Mouse (Mus musculus) heart, embryonic 15.5 days (tissue): ENCODE results near the gene Cdiptos. TPM values are rescaled to one million over a fixed set of nuclear protein-coding genes. Genes with fewer than 3 reads are reported as not detected.

Experiments
- ATAC-seq: fragments of 200-750 bp; cut with Nextera tagmentation; replicated peaks from 2 replicates; pipeline ENCODE4 v1.8.0; 2017; ENCODE audit warnings: low read depth, moderate TSS enrichment; ENCODE audit not compliant: insufficient number of reproducible peaks, insufficient read depth, low FRiP score
- H3K27ac ChIP-seq: fragments of 300-500 bp; sonication (generic); 2 replicates; pipeline ENCODE4 v1.5.1; 2015; ENCODE audit warnings: mild to moderate bottlenecking, inconsistent platforms
- H3K27me3 ChIP-seq: fragments of 300-500 bp; sonication (generic); 2 replicates; pipeline ENCODE4 v1.6.1; 2015; ENCODE audit warnings: inconsistent platforms
- H3K36me3 ChIP-seq: fragments of 300-500 bp; sonication (generic); 2 replicates; pipeline ENCODE4 v1.6.1; 2015; ENCODE audit warnings: mild to moderate bottlenecking, inconsistent platforms
- H3K4me1 ChIP-seq: fragments of 300-500 bp; sonication (generic); replicated peaks from 2 replicates; pipeline ENCODE4 v1.6.1; 2015; ENCODE audit warnings: inconsistent platforms
- H3K4me2 ChIP-seq: fragments of 300-500 bp; sonication (generic); 2 replicates; pipeline ENCODE4 v1.6.1; 2015; ENCODE audit warnings: inconsistent platforms, mild to moderate bottlenecking, moderate library complexity
- H3K4me3 ChIP-seq: fragments of 300-500 bp; sonication (generic); 2 replicates; pipeline ENCODE4 v1.5.1; 2015; ENCODE audit warnings: mild to moderate bottlenecking, inconsistent platforms
- H3K9ac ChIP-seq: fragments of 300-500 bp; sonication (generic); 2 replicates; pipeline ENCODE4 v1.6.1; 2015; ENCODE audit warnings: mild to moderate bottlenecking, inconsistent platforms
- H3K9me3 ChIP-seq: fragments of 300-500 bp; sonication (generic); replicated peaks from 2 replicates; pipeline ENCODE4 v1.6.1; 2016; ENCODE audit warnings: inconsistent platforms
- WGBS: fragments of 180-500 bp; shearing (Covaris S2); methylation state at CpG from one replicate; pipeline ENCODE4 v1.1.7; 2015; ENCODE audit warnings: mixed read lengths; 5-methylcytosine and 5-hydroxymethylcytosine counted together
- polyA plus RNA-seq: library from polyadenylated mRNA; unstranded; fragments of >200 nt; fragmentation: Nextera tagmentation; extraction: Ambion mirVana; gene quantifications from 2 replicates; pipeline ENCODE4 v1.2.1, GENCODE M21; 2015

Cdiptos gene
- polyA plus RNA-seq, 1 experiment from 2014 or later: 1.6 TPM

DNA sequence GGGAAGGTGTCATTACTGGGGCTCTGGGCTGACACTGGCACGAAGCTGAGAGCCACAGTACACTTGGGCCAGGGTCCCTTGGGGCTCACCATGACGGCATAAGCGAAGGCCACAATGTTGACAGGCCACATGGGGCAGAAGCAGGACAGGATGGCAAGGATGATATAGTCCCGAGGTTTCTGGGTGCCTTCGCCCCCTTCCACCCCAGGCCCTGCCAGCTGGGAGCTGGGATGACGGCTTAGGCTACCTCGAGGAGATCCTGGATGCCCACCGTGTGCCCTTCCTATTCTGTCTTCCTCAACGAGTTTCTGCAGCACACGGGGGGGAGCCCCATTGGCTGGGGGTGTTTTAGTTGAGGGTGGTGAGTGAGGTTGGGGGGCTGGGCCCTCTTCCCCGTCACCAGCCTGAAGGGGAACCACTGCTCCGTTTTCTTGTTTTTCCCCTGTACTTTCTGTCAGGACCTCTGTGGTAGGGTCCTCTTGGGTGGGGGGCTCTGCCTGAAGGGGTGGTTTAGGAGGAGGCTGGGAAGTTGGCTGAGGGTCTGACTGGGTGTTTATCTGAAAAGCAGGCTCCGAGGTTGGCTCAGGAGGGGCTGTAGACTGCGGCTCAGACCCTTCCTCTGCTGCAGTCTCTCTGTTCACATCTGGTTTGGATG is 43.5 kb upstream of the Cdiptos start:
- Histone ChIP-seq H3K4me1 (peaks cover 77% of the 10 kb centered on the region), H3K4me2 (peak overlapping the region; percentile 82), H3K9ac (no peak overlapping the region), H3K9me3 (no peaks in the 10 kb centered on the region), H3K4me3 (no peak overlapping the region), H3K27me3 (no peaks in the 10 kb centered on the region), H3K27ac (peak overlapping the region; percentile 44; the same call in 1 of the 2 replicates), H3K36me3 (peaks cover 24% of the 10 kb centered on the region)
- ATAC-seq: no peak
- WGBS: 75% methylated on average over 14 of the region's 14 CpGs

DNA sequence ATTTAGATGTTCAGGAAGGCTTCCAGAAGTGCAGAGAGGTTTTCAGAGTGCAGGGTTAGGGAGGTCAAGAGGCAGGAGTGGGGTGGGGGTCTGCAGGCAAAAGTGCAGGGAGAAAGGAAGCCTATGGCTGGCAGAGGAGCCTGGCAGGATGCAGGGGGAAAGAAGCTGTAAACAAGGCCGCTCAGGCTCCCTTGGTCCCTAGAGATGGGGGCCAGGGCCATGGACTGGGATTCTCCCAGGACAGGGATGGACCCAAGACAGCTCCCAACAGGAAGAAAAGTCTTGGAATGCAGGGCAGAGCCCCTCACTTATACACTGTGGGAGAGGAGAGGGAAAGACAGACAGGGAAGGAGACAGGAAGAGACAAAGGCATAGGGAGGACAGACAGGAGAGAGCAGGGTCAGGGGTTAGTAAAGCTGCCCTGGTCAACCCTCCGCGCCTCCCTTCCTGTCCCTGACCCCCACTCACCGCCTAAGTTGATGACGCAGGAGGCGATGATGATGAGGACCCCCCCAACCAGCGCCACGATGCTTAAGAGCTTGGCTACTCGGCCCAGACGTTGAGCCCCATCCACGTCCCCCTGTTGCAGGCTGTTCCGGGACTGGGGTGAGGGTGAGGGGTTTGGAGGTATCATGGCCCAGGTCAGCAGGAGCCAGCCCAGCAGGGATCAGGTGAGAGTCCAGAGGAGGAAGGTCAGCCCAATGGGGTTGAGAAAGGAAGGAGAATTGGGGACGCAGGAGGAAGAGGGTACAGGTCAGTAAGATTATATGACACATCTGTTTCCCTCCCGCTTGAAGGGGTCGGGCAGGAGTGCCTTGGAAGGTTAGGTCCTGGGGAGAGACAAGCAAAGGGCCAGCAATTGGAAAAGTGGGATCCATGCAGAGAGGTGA is 42.8 kb upstream of the Cdiptos start:
- WGBS: 81% methylated on average over 15 of the region's 15 CpGs
- H3K4me3 ChIP-seq: no peak overlapping the region
- peaks cover 21% of the 10 kb centered on the region for H3K36me3 ChIP-seq
- H3K27me3 ChIP-seq: no peaks in the 10 kb centered on the region
- H3K9me3 ChIP-seq: no peaks in the 10 kb centered on the region
- no peak overlapping the region for H3K4me2 ChIP-seq
- H3K27ac ChIP-seq: peak overlapping the region; percentile 99; the same call in 1 of the 2 replicates
- H3K4me1 ChIP-seq: peaks cover 76% of the 10 kb centered on the region
- no peak overlapping the region for H3K9ac ChIP-seq
- no peak for ATAC-seq

DNA sequence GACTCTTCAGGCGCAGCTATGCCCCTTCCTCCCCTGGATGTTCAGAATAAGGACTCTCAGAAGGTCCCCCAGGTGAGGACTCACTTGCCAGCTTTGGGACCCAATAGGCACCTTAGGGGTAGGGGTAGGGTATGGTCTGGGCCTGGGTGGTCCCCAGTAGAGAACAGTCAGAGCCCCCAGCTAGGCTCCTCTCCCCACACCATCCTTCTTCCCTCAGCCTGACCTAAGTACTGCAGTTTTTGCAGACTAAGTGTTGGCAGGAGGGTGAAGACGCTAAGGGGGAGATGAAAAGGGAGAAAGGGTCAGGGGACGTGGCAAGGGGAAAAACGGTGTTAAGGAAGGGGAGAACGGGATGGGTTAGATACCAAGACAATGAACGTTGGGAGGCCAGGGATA is 42.0 kb upstream of the Cdiptos start:
- no peak overlapping the region for H3K4me2 ChIP-seq
- H3K9ac ChIP-seq: no peak overlapping the region
- peaks cover 75% of the 10 kb centered on the region for H3K4me1 ChIP-seq
- no peak overlapping the region for H3K4me3 ChIP-seq
- H3K36me3 ChIP-seq: peaks cover 17% of the 10 kb centered on the region
- no peaks in the 10 kb centered on the region for H3K27me3 ChIP-seq
- H3K9me3 ChIP-seq: no peaks in the 10 kb centered on the region
- no peak for ATAC-seq
- peak overlapping the region; percentile 99 for H3K27ac ChIP-seq
- 39% methylated on average over 6 of the region's 6 CpGs for WGBS

DNA sequence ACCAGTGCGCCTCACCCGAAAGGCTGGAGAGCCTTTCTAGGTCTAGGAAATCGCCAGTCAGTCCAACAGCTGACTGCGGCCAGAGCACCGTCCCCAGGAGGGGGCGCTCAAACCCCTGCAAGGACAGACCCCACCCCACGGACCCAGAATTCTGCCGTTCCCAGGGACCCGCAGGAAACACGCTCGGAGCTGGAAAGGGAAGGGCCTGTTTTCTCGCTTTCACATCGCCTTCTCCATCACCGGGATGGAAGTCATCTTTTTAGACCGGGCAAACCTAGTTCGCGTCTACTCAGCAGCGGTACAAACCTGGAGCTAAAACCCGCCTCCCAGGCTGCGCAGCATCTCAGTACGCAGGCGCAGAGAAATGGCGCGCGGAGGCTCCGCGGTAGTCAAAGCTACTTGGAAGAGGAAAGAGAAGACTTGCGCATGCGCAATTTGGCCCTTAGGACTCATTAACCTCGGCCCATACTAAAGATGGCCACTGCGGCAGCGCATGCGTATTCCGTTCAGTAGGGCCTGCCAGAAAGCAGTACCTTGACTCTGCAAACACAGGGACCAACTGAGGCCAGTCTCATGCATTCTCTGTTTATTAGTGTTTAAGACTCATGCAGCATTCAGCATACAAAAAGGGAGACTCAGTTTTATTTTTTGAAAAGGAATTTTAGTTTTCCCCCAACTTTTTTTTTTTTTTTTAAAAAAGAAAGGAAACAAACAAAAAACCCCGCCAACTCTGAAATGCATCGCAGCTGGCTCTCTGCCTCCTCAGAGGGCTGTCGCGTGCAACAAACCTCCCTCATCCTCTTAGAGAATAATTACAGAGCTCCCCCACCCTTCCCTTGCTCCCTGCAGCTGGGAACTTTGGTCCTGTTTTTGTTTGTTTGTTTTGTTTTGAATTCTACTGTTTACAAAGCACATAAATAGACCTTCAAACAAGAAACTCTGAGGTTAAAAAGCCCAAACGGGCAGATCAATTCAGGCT is 41.4 kb upstream of the Cdiptos start, which contains the start of gene Pagr1a:
TSS of gene Pagr1a (minus strand) at position 382 of the 979 bp plus-strand sequence.
- H3K27ac ChIP-seq: peak within 1 kb of the TSS; percentile 99
- peak within 1 kb of the TSS; percentile 88 for H3K4me2 ChIP-seq
- H3K9ac ChIP-seq: peak within 1 kb of the TSS; percentile 93
- H3K4me1 ChIP-seq: peaks cover 68% of the 10 kb centered on the region
- 4% methylated on average over 39 of the region's 39 CpGs for WGBS
- H3K27me3 ChIP-seq: no peaks in the 10 kb centered on the region
- H3K9me3 ChIP-seq: no peaks in the 10 kb centered on the region
- H3K4me3 ChIP-seq: peak within 1 kb of the TSS; percentile 77
- peak; percentile 79 for ATAC-seq
- peaks cover 14% of the 10 kb centered on the region; the same call in 1 of the 2 replicates for H3K36me3 ChIP-seq

DNA sequence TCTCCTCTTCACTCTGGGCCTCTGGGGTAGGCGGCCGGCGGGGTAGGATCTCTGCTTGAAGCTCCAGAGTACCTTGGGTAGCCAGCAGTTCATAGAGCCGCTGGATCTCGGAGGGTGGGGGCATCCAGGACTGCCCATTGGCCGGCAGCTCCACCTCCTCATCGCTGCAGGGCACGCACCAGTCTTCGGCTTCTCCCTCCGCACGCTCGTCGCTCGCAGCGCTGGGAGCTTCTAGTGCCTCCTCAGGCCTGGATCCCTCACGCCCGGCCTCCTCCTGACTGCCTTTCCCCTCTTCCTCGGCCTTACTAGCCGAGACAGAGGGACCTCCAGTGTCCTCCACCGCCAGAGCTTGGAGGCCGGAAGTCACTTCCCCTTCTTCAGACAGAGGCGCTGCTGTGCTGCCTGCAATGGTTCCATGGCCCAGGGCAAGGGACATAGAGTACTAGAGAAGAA is 40.6 kb upstream of the Cdiptos start:
- WGBS: 0% methylated on average over 22 of the region's 22 CpGs
- Histone ChIP-seq H3K4me3 (peak overlapping the region; percentile 77), H3K4me1 (peaks cover 61% of the 10 kb centered on the region), H3K4me2 (peak overlapping the region; percentile 88), H3K36me3 (peaks cover 11% of the 10 kb centered on the region; the same call in 1 of the 2 replicates), H3K9ac (peak overlapping the region; percentile 93), H3K27me3 (no peaks in the 10 kb centered on the region), H3K9me3 (no peaks in the 10 kb centered on the region), H3K27ac (peak overlapping the region; percentile 99)
- ATAC-seq: peak; percentile 54

DNA sequence TGATC is 40.4 kb upstream of the Cdiptos start, which contains the start of gene Pagr1b:
TSS of gene Pagr1b (minus strand) at position 4 of the 5 bp plus-strand sequence.
- Histone ChIP-seq H3K9me3 (no peaks in the 10 kb centered on the region), H3K4me3 (peak within 1 kb of the TSS; percentile 77), H3K4me1 (peaks cover 59% of the 10 kb centered on the region), H3K36me3 (peaks cover 11% of the 10 kb centered on the region; the same call in 1 of the 2 replicates), H3K9ac (peak within 1 kb of the TSS; percentile 93), H3K4me2 (peak within 1 kb of the TSS; percentile 88), H3K27ac (peak within 1 kb of the TSS; percentile 99), H3K27me3 (no peaks in the 10 kb centered on the region)
- ATAC-seq: no peak

DNA sequence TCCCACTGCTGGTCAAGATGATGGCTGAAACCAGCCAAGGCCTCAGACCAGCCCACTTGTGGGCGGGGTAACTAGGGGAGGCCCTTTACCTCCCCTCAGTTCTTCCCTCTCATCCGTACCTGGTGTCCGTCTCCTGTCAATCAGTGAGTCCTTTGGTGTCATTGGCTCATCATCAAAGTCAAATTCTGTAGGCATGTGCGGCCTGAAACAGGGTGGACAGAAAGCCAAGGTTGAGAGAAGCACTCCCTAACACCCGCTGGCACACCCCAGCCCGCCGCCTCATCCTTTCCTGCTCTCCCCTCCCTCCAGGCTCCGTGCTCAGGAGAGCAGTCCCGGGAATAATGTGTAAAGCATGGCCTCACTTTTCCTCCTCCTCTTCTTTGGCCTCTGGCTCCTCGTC is 40.2 kb upstream of the Cdiptos start:
- WGBS: 2% methylated on average over 10 of the region's 10 CpGs
- Histone ChIP-seq H3K27me3 (no peaks in the 10 kb centered on the region), H3K27ac (peak overlapping the region; percentile 99), H3K4me2 (peak overlapping the region; percentile 88), H3K36me3 (peaks cover 11% of the 10 kb centered on the region; the same call in 1 of the 2 replicates), H3K9ac (peak overlapping the region; percentile 93), H3K4me1 (peaks cover 57% of the 10 kb centered on the region), H3K4me3 (peak overlapping the region; percentile 77), H3K9me3 (no peaks in the 10 kb centered on the region)
- ATAC-seq: peak; percentile 28; the same call in 1 of the 2 replicates

DNA sequence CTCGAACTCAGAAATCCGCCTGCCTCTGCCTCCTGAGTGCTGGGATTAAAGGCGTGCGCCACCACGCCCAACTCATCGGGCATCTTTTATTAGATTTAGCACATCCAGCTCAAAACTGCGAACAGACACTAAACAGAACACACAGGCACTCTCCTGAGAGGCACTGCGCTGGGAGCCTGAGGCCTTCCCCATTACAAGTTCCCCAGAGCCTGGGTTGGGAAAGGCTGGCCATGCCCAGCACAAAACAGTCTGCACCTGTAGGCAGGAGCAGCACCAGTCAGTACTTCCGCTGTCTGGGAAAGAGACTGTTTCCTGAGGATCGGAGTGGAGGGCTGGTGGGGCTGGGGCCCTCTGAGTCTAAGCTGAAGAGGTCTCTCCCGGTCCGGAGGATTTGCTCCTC is 39.1 kb upstream of the Cdiptos start:
- Histone ChIP-seq H3K36me3 (peaks cover 11% of the 10 kb centered on the region; the same call in 1 of the 2 replicates), H3K4me3 (no peak overlapping the region), H3K4me2 (peak overlapping the region; percentile 88), H3K9ac (no peak overlapping the region), H3K4me1 (peaks cover 46% of the 10 kb centered on the region), H3K9me3 (no peaks in the 10 kb centered on the region), H3K27ac (no peak overlapping the region), H3K27me3 (no peaks in the 10 kb centered on the region)
- WGBS: 84% methylated on average over 12 of the region's 12 CpGs
- no peak for ATAC-seq

DNA sequence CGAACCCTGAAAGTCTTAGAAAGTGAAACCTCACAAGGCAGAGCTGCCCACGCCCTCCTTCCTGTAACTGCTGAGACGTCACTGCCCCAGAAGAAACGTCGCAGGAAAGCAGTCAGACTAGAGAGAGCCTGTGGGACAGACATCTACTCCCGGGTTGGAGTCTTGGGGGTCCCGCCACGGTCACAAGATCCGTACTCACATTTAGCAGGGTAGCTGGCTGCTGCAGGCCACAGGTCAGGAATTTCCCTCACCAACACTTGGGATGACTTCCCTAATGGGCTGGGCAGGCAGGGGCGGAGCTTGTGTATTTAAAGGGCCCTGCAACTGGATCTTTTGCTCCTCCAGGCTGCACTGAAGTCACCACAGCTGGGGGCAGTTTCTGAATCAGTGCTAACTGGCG is 38.4 kb upstream of the Cdiptos start, which contains the start of gene Mvp:
TSS of gene Mvp (minus strand) at position 302 of the 400 bp plus-strand sequence.
- Histone ChIP-seq H3K27ac (peak within 1 kb of the TSS; percentile 60), H3K9me3 (no peaks in the 10 kb centered on the region), H3K4me1 (peaks cover 40% of the 10 kb centered on the region), H3K36me3 (peaks cover 11% of the 10 kb centered on the region; the same call in 1 of the 2 replicates), H3K27me3 (no peaks in the 10 kb centered on the region), H3K4me3 (peak within 1 kb of the TSS; percentile 77), H3K4me2 (peak within 1 kb of the TSS; percentile 88), H3K9ac (peak within 1 kb of the TSS; percentile 56)
- ATAC-seq: no peak
- WGBS: 18% methylated on average over 11 of the region's 11 CpGs

DNA sequence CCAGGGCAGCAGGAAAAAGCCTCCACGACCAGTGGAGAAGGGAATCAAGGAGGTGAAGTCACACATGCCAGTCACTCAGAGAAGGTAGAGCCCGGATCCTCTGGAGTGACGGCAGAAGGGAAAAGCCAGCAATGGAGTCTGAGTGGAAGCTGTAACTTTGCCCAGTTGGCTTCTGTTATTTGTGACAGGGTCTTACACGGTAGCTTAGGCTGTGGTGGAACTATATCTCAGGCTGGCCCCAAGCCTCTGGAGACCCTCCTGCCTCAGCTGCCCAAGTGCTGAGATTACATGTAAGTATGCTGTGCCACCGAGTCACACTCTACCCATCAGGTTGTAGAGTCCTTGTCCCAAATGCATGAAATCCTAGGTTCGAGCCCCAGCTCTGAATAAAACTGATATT is 37.5 kb upstream of the Cdiptos start:
- Histone ChIP-seq H3K27ac (no peak overlapping the region), H3K9me3 (no peaks in the 10 kb centered on the region), H3K9ac (no peak overlapping the region), H3K36me3 (peaks cover 11% of the 10 kb centered on the region; the same call in 1 of the 2 replicates), H3K27me3 (no peaks in the 10 kb centered on the region), H3K4me2 (peak overlapping the region; percentile 88; the same call in 1 of the 2 replicates), H3K4me1 (peaks cover 42% of the 10 kb centered on the region), H3K4me3 (0 out of 2 replicates have a peak overlapping the region, but pooled peaks have one; percentile 56)
- WGBS: 87% methylated on average over 6 of the region's 6 CpGs
- no peak for ATAC-seq

DNA sequence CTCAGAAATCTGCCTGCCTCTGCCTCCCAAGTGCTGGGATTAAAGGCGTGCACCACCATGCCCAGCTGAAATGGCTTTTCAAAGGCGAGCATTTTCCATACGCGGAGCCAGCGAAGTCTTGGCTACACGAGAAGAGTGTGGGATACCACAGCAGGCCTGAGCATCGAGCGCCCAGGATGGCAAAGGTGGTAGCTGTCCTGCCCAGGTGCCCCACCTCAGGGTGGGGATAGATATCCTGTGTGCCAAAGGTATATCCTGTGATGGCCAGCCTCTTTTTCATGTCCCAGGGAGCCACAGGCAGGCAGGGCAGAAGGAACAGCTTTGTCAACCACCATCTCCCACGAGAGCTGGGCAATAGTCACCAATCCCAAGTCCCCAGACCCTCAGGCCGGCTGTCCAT is 36.9 kb upstream of the Cdiptos start:
- ATAC-seq: no peak
- no peaks in the 10 kb centered on the region for H3K9me3 ChIP-seq
- 95% methylated on average over 10 of the region's 10 CpGs for WGBS
- H3K27me3 ChIP-seq: no peaks in the 10 kb centered on the region
- no peak overlapping the region for H3K9ac ChIP-seq
- no peak overlapping the region for H3K4me2 ChIP-seq
- H3K27ac ChIP-seq: no peak overlapping the region
- H3K4me1 ChIP-seq: peaks cover 44% of the 10 kb centered on the region
- peaks cover 11% of the 10 kb centered on the region; the same call in 1 of the 2 replicates for H3K36me3 ChIP-seq
- H3K4me3 ChIP-seq: no peak overlapping the region
